Mouse (Mus musculus) limb, embryonic 15.5 days (tissue): ENCODE measurements around the gene Coa3. TPM values are rescaled to one million over a fixed set of nuclear protein-coding genes. Genes with fewer than 3 reads are reported as not detected.

Source experiments
- ATAC-seq: fragments of 200-750 bp; cut with Nextera tagmentation; 2 replicates; pipeline ENCODE4 v1.8.0; 2017; ENCODE audit warnings: low read depth, moderate TSS enrichment; ENCODE audit not compliant: insufficient number of reproducible peaks, low FRiP score, low TSS enrichment
- H3K27ac ChIP-seq: fragments of 300-500 bp; sonication (generic); 2 replicates; pipeline ENCODE4 v1.5.1; 2015; ENCODE audit warnings: moderate library complexity, mild to moderate bottlenecking, inconsistent platforms
- H3K27me3 ChIP-seq: fragments of 300-500 bp; sonication (generic); 2 replicates; pipeline ENCODE4 v1.6.1; 2015; ENCODE audit warnings: inconsistent platforms
- H3K36me3 ChIP-seq: fragments of 300-500 bp; sonication (generic); 2 replicates; pipeline ENCODE4 v1.6.1; 2015; ENCODE audit warnings: inconsistent platforms
- H3K4me1 ChIP-seq: fragments of 300-500 bp; sonication (generic); 2 replicates; pipeline ENCODE4 v1.6.1; 2015; ENCODE audit warnings: inconsistent platforms
- H3K4me2 ChIP-seq: fragments of 300-500 bp; sonication (generic); 2 replicates; pipeline ENCODE4 v1.6.1; 2015; ENCODE audit warnings: mild to moderate bottlenecking, inconsistent platforms
- H3K4me3 ChIP-seq: fragments of 300-500 bp; sonication (generic); 2 replicates; pipeline ENCODE4 v1.5.1; 2015; ENCODE audit warnings: mild to moderate bottlenecking, inconsistent platforms
- H3K9ac ChIP-seq: fragments of 300-500 bp; sonication (generic); 2 replicates; pipeline ENCODE4 v1.6.1; 2015; ENCODE audit warnings: inconsistent platforms
- H3K9me3 ChIP-seq: fragments of 300-500 bp; sonication (generic); 2 replicates; pipeline ENCODE4 v1.6.1; 2016; ENCODE audit warnings: inconsistent platforms
- WGBS: fragments of 180-500 bp; shearing (Covaris S2); methylation state at CpG from one replicate; pipeline ENCODE4 v1.1.7; 2015; 5-methylcytosine and 5-hydroxymethylcytosine counted together
- polyA plus RNA-seq: library from polyadenylated mRNA; unstranded; fragments of >200 nt; fragmentation: Nextera tagmentation; extraction: Ambion mirVana; gene quantifications from 2 replicates; pipeline ENCODE4 v1.2.1, GENCODE M21; 2015

Gene Coa3
- polyA plus RNA-seq, 1 experiment from 2014 or later, result 154 TPM

DNA sequence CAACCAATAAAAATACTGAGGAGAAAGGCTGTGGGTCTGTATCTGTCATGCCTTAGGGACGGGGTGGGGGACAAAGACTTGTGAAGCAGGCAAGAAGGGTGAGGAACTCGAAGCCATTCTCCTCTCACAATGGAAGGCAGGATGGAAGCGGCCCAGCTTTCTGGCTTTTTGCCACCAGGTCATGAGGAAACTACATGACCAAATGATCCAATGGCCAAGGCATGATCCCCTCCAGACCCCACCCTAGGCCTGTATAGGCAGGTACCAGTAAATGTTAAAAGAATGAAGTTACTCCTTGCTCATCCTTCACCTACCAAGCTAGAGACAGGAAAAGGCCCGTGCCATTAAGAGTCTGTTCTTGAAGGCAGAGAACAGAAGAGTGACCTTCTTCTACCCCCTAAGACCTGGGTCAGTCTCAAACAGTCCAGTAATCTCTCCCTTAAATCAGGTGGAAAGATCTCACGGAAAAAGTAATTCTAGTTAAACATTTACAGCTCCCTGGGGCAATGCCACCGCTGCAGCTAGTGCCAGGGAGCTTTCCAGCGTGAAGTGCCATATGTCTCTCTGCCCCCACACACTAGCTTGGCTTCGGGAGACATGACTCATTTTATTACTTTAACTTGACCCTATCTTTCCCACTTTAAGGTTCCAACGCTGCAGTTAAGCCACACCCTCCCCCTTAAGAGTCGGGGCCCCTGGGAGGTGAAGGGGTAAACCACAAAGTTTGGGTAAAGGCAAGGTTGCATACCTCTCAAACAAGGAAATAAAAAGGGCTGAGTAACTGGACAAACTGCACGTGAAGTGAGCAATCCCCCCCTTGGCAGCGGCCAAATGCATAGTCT is 1.3 kb downstream of the Coa3 start:
- H3K9me3 ChIP-seq, result no peaks in the 10 kb centered on the region
- peaks cover 5% of the 10 kb centered on the region; the same call in 1 of the 2 replicates for H3K27me3 ChIP-seq
- peak overlapping the region; percentile 68 for H3K4me2 ChIP-seq
- H3K36me3 ChIP-seq, result peaks cover 12% of the 10 kb centered on the region; the same call in 1 of the 2 replicates
- peak overlapping the region; percentile 78 for H3K4me3 ChIP-seq
- 0 out of 2 replicates have a peak overlapping the region, but pooled peaks have one; percentile 67 for H3K9ac ChIP-seq
- no peak for ATAC-seq
- WGBS, result 45% methylated on average over 12 of the region's 12 CpGs
- H3K4me1 ChIP-seq, result peaks cover 29% of the 10 kb centered on the region
- no peak overlapping the region for H3K27ac ChIP-seq

DNA sequence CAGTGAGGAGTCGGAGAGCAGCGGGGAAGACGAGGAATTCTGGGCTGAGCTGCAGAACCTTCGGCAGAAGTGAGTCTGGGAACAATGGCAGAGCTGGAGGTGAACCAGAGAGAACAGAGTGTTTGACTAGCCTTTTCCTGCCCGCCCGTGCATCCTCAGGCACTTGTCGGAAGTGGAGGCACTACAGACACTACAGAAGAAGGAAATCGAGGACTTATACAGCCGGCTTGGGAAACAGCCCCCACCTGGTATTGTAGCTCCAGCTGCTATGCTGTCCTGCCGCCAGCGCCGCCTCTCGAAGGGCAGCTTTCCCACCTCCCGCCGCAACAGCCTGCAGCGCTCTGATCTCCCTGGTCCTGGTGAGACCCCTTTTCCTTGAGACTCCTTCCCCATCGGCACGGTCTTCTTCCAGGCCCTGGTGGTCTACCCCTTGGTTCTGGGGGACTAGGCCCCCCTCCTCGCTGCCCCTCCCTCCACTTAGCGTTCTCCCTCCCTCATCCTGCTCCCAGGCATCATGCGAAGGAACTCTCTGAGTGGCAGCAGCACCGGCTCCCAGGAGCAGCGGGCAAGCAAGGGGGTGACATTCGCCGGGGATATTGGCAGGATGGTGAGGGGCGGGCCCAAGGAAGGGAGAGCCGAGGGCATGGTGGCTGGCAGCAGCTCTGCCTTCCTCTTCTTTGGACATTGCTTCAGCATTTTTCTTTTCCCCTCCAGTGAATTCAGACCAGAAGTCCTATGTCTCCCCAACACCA is 2.4 kb downstream of the Coa3 start:
- no peak overlapping the region for H3K4me3 ChIP-seq
- 39% methylated on average over 27 of the region's 27 CpGs for WGBS
- ATAC-seq, result no peak
- H3K4me1 ChIP-seq, result peaks cover 29% of the 10 kb centered on the region
- peaks cover 12% of the 10 kb centered on the region; the same call in 1 of the 2 replicates for H3K36me3 ChIP-seq
- H3K27me3 ChIP-seq, result peaks cover 5% of the 10 kb centered on the region; the same call in 1 of the 2 replicates
- no peak overlapping the region for H3K27ac ChIP-seq
- no peaks in the 10 kb centered on the region for H3K9me3 ChIP-seq
- H3K9ac ChIP-seq, result no peak overlapping the region
- no peak overlapping the region for H3K4me2 ChIP-seq

DNA sequence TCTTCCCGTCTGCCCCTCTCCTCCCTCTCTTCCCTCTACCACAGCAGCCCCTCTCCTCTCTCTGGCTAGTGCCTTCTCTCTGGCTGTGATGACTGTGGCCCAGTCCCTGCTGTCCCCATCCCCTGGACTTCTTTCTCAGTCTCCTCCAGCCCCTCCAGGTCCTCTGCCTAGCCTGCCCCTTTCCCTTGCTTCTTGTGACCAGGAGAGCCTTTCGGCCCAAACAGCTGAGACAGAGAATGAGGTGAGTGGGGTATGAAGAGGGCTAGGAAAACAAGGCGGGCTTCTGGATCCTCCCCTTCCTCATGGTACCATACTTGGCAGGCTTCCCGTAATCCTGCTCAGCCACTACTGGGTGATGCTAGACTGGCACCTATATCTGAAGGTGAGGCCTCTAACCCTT is 3.6 kb downstream of the Coa3 start:
- Histone ChIP-seq H3K27me3 (peaks cover 5% of the 10 kb centered on the region; the same call in 1 of the 2 replicates), H3K4me2 (no peak overlapping the region), H3K4me1 (peaks cover 29% of the 10 kb centered on the region), H3K36me3 (peaks cover 12% of the 10 kb centered on the region; the same call in 1 of the 2 replicates), H3K9ac (no peak overlapping the region), H3K9me3 (no peaks in the 10 kb centered on the region), H3K4me3 (no peak overlapping the region), H3K27ac (no peak overlapping the region)
- 71% methylated on average over 4 of the region's 4 CpGs for WGBS
- ATAC-seq, result no peak

DNA sequence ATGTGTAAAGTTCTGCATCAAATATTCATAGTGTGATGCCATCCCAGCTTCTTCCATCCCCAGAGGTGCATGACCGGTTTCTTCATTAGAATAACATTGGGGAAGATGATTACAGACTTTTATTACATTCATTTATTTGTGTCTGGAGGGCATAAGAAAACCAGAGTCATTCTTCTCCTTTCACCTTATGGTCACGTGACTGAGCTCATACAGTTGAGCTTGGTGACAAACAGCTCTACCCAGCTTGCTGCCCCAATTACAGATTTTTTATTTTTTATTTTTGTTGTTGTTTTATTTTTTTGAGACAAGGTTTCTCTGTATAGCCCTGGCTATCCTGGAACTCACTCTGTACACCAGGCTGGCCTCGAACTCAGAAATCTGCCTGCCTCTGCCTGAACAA is 6.5 kb downstream of the Coa3 start:
- H3K9ac ChIP-seq, result no peak overlapping the region
- peaks cover 12% of the 10 kb centered on the region for H3K4me1 ChIP-seq
- H3K4me2 ChIP-seq, result no peak overlapping the region
- peaks cover 12% of the 10 kb centered on the region; the same call in 1 of the 2 replicates for H3K36me3 ChIP-seq
- no peak overlapping the region for H3K27ac ChIP-seq
- no peak for ATAC-seq
- no peaks in the 10 kb centered on the region for H3K9me3 ChIP-seq
- 59% methylated on average over 3 of the region's 3 CpGs for WGBS
- H3K27me3 ChIP-seq, result 0 out of 2 replicates have a peak, but pooled peaks cover 3% of the 10 kb centered on the region
- H3K4me3 ChIP-seq, result no peak overlapping the region

DNA sequence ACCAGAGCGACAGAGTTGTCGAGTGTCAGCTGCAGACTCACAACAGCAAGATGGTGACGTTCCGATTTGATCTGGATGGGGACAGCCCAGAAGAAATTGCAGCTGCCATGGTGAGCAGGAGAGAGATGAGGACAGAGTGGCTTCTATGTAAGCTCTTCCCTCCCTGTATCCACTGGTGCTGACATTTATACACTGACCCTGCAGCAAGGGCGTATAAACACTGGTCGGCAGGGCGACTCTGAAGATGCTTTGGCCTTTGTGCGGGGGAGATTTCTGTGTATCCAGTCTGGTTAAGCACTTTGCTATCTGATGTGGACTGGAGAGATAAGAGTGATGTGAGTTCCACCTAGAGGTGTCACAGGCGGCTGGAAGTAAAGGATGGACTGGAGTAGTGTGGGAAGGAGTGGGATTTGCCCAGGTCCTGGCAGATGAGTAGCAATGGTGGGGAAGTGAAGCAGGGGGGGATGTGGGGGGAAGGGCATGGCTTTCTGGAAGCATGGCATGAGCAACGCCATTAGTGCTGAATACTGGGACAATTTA is 9.3 kb downstream of the Coa3 start:
- Histone ChIP-seq H3K4me3 (no peak overlapping the region), H3K4me1 (peaks cover 8% of the 10 kb centered on the region), H3K9ac (no peak overlapping the region), H3K4me2 (no peak overlapping the region), H3K27ac (no peak overlapping the region), H3K36me3 (no peaks in the 10 kb centered on the region), H3K27me3 (peaks cover 25% of the 10 kb centered on the region), H3K9me3 (no peaks in the 10 kb centered on the region)
- 22% methylated on average over 10 of the region's 10 CpGs for WGBS
- ATAC-seq, result no peak

GRCm38 (mm10) chr11:101265906-101266305 is 13.0 kb downstream of the Coa3 start:
- no peaks in the 10 kb centered on the region for H3K9me3 ChIP-seq
- no peak for ATAC-seq
- H3K27ac ChIP-seq, result no peak overlapping the region
- no peak overlapping the region for H3K9ac ChIP-seq
- 37% methylated on average over 6 of the region's 6 CpGs for whole genome bisulfite sequencing
- no peaks in the 10 kb centered on the region for H3K36me3 ChIP-seq
- H3K4me2 ChIP-seq, result no peak overlapping the region
- peaks cover 50% of the 10 kb centered on the region for H3K27me3 ChIP-seq
- H3K4me1 ChIP-seq, result peaks cover 32% of the 10 kb centered on the region
- H3K4me3 ChIP-seq, result no peak overlapping the region

- 6% methylated on average over 31 of the region's 31 CpGs for WGBS
- peak overlapping the region; percentile 31 for H3K4me3 ChIP-seq
- H3K27ac ChIP-seq, result no peak overlapping the region
- H3K9me3 ChIP-seq, result no peaks in the 10 kb centered on the region
- peak overlapping the region; percentile 50 for H3K4me2 ChIP-seq
- H3K4me1 ChIP-seq, result peaks cover 41% of the 10 kb centered on the region
- ATAC-seq, result no peak
- H3K36me3 ChIP-seq, result no peaks in the 10 kb centered on the region
- H3K27me3 ChIP-seq, result peaks cover 50% of the 10 kb centered on the region
- H3K9ac ChIP-seq, result no peak overlapping the region
Measured at GRCm38 (mm10) chr11:101264954-101265471, 13.9 kb downstream of the Coa3 start.

DNA sequence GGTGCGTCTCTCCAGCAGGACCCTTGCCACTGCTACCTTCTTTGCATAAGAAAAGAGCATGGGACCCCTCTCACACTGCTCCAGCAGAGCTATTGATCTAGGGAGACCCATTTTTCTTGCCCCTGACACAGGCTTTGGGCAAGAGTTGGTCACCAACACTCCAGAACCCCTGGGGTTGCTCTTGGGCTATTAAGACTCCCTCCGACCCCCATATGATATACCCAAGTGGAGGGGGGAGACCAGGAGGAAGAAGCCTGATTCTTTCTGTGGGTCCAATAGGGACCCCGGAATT is 15.0 kb downstream of the Coa3 start:
- Histone ChIP-seq H3K4me2 (no peak overlapping the region), H3K27me3 (peaks cover 50% of the 10 kb centered on the region), H3K4me1 (peaks cover 52% of the 10 kb centered on the region)

GRCm38 (mm10) chr11:101263138-101263988 is 15.6 kb downstream of the Coa3 start:
- Histone ChIP-seq H3K4me1 (peaks cover 57% of the 10 kb centered on the region), H3K27me3 (peaks cover 50% of the 10 kb centered on the region), H3K9ac (no peak overlapping the region), H3K36me3 (0 out of 2 replicates have a peak, but pooled peaks cover 5% of the 10 kb centered on the region), H3K4me3 (no peak overlapping the region), H3K4me2 (no peak overlapping the region), H3K9me3 (no peaks in the 10 kb centered on the region), H3K27ac (no peak overlapping the region)
- ATAC-seq, result no peak
- 12% methylated on average over 32 of the region's 32 CpGs for WGBS

More for the DNA sequence above, 15.0 kb downstream of the Coa3 start:
- Histone ChIP-seq H3K9ac (no peak overlapping the region), H3K27ac (no peak overlapping the region), H3K4me3 (no peak overlapping the region), H3K36me3 (0 out of 2 replicates have a peak, but pooled peaks cover under 1% of the 10 kb centered on the region), H3K9me3 (no peaks in the 10 kb centered on the region)
- ATAC-seq, result no peak
- 23% methylated on average over 3 of the region's 3 CpGs for WGBS

GRCm38 (mm10) chr11:101262272-101262967 is 16.5 kb downstream of the Coa3 start:
- Histone ChIP-seq H3K27me3 (peaks cover 48% of the 10 kb centered on the region), H3K9ac (0 out of 2 replicates have a peak overlapping the region, but pooled peaks have one; percentile 7), H3K36me3 (0 out of 2 replicates have a peak, but pooled peaks cover 11% of the 10 kb centered on the region), H3K27ac (no peak overlapping the region), H3K9me3 (no peaks in the 10 kb centered on the region), H3K4me1 (peaks cover 61% of the 10 kb centered on the region), H3K4me2 (peak overlapping the region; percentile 97), H3K4me3 (peak overlapping the region; percentile 58)
- ATAC-seq, result no peak
- 2% methylated on average over 24 of the region's 24 CpGs for WGBS
